Mouse (Mus musculus) adrenal gland, adult 8-10 months (tissue): ENCODE measurements around the gene Slc44a3. TPM values are rescaled to one million over a fixed set of nuclear protein-coding genes. Genes with fewer than 3 reads are reported as not detected.

Source experiments
- DNase-seq: peaks from one replicate; pipeline ENCODE4 v3.0.0; 2022
- total RNA-seq, 4 experiments: library from RNA; stranded (reverse); gene quantifications; 2 replicates each; pipeline ENCODE4 v1.2.4; 2022

The Slc44a3 gene
- 10 to 100 TPM; 23.9 to 28.2 (median 25.3) TPM for total RNA-seq

DNA sequence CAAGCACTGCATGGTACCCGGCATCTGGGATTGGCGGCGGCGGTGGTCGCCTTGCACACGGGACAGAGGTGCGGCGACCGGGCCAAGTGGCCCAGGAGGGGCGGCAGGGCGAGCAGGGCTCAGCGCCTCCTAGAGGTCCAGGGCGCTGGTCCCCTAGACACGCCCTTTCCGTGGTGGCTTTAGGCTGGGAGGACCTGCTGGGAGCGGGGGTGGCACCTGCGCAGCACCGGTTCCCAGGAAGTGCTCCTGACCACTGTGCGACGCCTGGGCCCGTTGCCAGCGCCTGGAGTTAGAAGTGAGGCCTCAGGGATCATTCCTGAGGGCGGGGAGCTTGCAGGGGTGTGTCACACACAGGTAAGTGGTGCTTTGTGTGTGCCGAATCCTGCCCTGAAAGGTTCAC, at the start of gene Slc44a3:
Slc44a3 (minus strand) TSS at position 229 of the 400 bp plus-strand sequence.
- DNase-seq: peak; percentile 42

DNA sequence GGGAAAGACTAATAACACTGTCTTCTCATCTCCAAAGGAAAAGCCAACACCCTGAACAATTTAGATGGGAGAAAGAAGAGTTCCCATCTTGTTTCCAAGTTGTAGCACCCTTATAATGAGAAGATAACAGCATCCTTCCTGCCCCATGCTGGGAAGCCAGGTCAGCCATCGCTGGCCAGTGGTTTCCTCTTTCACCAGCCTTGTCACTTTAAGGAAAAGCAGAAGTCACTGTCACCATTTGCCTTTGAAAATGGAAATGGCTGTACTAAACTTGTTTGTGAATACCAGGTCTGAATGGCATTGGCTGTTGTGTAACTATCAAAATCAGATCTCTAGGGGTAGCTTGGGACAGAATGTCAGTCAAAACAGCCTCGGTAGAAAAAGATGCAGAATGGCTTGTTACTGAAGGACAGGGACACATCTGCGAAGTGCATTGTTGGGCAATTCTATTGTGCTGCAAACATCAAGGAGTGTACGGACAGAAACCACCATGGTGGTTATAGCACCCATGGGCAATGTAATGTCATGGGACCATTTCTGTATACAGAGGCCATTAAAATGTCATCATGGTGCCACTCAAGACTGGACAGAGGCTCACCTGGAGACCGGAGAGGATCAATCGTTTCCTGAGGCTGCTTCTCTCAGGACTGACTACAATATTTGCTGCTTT, 47.8 kb upstream of the Slc44a3 start:
- no peak for DNase-seq

DNA sequence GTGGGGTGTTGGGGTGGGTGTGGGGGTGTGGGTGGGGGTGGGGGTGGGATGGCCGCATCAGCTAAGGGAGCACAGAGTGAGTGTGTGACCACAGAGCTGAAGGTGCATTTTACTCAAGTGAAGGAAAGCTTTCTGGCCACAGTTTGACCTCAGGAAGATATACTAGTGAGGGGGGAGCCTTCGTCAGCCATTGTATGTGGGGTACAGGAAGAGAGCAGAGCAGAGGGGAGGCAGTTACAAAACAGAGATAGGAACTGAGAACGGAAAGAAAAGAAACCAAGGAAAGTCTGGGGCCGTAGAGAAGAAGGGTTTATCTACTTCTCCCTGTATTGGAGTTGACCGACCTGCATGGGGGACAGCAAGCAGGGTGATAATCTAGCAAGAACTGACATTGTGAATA, 47.2 kb upstream of the Slc44a3 start:
- no peak for DNase-seq

DNA sequence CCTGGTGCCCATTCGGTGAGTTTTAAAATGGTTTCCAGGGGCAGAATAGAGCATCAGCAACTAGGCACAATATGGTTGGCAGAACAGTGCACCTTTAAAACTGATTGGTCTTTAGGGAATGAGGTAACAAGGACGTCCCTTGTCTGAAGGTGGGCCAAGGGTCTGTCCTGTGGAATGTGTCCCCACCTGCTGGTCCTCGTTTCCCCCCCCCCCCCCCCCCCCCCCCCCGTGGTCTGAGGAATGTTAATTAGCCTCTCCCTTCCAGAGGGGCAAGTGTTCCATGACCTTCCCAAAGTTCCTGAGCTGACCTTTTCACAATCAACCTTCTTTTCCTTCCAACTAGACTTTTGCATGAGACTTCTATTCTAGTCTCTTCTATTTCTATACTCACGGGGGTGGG, 46.5 kb upstream of the Slc44a3 start:
- DNase-seq: no peak

DNA sequence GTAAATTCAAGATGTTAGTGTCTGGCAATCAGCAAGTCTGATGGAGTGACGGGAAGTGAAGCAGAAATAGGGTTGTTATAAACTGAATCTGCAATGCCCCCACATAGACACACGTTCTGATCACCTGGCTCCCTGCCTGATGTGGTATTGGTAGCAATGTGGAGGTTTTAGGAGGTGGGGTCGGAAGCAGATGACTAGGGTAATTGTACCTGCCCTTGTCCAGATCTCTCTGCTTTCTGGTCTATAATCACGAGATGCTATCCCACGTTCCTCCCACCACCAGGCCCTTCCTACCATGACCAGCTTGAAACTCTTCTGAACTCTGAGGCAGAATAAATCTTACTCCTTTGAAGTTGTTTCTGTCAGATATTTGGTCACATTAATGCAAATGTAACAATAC, 45.4 kb upstream of the Slc44a3 start:
- no peak for DNase-seq

DNA sequence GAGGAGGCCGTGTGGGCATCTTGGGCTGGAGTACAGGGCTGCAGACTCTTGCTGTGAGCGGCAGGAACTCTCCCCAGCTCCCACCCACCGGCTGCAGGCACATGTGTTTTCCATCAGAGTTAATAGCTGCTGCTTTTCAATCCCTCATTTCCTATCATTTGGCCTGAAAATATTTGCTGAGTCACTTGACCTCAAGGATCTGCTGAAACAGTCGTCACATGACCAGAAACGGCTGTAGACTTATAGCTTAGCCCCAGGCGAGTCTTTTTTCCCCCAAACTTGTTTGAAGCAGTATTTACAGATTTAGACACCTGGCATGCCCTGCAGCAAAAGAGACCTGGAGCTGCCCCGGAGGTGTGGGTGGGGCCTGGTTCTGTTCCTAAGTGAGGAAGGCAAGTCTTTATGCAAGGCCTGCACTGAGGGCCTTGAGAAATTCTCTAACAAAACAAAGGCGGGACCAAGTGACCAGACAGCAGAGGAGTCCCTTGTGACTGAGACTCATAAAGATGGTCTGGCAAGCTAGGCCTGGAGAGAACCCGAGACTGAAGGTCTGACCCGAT, 44.9 kb upstream of the Slc44a3 start:
- peak; percentile 26 for DNase-seq

DNA sequence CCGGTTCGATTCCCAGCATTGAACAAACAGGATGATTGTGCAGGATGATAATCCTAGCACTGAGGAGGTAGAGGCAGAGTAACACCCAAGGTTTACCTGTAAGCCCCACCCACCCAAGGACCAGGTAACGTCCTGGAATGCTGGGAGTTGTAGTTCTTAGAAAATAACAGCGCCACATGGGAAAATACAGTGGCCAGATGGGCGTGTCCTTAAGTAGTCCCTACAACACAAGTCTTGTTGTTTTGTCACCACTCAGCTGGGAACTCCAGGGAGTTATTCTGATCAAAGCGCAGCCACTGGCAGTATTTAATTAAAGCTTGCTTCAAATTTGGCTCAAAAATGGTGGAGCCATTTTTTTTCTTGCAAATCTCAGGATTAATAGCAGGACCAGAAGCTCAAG, 44.2 kb upstream of the Slc44a3 start:
- DNase-seq: no peak

DNA sequence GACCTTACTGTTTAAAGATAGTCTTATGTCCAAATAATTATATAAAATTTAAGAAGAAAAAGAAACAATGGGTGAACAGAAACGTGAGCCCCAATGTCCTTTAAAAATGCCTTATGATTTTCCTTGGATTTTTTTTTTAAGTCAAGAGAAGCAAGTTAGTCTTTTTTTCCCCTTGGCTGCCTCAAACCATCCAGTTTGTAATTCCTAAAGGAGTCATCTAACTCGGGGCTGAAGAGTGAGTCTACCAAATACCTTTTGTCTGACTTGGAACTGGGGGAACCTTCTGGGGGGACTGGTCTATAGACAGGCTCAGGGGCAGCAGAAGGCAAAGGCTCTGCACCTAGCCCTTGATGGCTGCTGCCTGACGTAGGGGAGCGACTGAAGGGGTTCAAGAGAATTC, 42.2 kb upstream of the Slc44a3 start:
- no peak for DNase-seq

DNA sequence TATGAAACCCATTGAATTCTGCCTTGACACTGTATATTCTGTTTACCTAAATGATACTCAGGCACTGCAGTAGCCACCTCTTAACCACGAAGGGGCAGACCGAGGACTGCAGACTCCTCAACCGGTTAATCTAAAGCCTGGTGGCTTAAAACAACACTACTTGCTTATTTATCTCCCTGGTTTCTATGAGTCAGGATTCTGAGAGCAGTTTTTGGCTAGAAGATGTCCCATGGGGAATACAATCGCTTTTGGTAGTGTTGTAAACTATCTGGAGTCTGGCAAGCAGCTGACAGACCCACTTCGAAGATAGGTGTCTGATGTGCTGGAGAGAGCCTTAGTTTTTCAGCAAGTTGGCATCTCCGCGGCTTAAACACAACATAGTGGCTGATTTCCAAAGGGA, 41.7 kb upstream of the Slc44a3 start:
- DNase-seq: no peak

DNA sequence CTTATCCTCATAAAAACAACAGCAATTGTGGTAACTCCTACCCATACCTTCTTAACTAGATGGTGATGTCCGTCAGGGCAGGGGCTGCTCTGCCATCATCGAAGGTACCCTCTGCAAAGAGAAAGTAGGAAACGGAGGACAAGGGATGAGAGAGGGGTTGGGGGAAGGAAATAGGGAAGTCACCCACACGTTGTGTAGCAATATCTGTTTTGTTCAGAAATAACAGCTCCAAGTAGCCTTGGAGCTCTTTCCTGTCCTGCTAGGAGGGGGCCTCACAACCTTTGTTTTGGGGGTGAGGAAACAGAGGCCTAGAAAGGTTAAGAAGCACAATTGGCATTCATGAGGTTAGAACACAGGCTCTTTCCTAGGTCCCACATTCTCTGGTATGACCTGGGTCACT, 39.3 kb upstream of the Slc44a3 start:
- no peak for DNase-seq

DNA sequence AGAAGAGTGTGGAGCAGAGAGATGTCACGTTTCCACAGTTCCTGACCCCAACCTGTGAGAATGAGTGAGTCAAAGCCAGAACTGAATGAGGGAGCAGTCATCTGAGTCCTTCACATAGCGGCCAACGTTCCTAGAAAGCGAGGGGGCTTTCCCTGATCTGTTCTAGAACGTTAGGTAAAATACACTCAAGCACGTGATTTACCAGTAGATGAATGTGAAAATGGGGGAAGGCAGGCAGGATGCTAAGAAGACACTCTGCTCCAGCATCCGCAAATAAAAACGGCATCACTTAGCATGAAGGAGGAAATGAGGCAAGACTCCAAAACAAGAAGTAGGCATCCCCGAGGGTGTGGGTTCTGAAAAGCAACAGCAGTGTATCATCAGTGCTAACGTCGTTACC, 38.4 kb upstream of the Slc44a3 start:
- no peak for DNase-seq

DNA sequence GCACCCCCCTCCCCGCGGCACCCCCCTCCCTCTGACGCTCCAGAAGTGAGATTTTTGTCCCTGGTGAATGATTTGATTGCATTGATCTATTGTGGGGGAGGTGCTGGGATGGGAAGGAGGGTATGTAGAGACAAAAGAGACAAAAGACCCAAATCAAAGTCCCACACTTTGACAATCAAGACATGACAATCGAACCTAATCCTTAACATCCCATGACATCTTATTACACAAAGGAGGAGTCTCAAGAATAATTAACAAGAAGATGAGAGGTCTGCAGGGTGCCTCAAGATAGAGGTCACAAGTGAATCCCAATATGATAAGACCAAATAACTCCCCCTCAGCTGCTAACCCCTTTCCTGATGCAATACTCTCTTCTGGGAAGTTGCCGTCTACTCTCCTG, 37.6 kb upstream of the Slc44a3 start:
- DNase-seq: no peak

DNA sequence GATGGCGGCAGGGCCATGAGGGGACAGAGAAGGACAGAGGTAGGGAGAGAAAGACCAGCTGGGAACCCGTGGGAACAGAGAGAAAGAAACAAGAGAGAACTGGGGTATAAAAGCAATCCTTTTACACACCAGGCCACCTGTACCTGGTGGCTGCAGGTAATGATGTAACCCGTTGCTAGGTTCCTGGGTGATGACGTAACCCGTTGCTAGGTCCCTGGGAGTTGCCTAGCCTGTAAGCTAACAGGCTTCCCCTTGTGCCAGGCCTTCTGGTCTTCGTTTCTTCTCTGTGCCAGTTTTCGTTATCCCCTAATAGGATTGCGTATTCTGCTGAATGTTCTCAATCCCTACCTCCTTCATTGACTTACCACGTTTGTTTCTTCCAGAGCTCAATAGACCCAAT, 36.8 kb upstream of the Slc44a3 start:
- DNase-seq: no peak

DNA sequence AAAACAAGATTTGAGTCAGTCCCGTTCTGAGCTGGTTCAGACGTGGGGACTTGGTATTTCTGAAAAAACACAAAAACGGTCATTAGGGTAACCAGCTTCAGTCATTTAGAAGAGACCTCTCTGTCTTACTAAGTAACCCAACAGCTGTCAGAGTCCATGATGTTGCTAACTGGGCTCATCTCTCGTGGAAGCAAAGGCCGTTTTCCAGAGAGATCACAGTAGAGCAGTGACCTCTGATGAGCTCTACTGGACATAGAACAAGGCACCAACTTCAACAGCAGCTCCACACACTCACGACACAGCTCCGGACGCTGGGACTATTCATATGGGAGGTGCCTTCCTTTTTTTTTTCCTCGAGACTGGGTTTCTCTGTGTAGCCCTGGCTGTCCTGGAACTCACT, 35.7 kb upstream of the Slc44a3 start:
- no peak for DNase-seq

DNA sequence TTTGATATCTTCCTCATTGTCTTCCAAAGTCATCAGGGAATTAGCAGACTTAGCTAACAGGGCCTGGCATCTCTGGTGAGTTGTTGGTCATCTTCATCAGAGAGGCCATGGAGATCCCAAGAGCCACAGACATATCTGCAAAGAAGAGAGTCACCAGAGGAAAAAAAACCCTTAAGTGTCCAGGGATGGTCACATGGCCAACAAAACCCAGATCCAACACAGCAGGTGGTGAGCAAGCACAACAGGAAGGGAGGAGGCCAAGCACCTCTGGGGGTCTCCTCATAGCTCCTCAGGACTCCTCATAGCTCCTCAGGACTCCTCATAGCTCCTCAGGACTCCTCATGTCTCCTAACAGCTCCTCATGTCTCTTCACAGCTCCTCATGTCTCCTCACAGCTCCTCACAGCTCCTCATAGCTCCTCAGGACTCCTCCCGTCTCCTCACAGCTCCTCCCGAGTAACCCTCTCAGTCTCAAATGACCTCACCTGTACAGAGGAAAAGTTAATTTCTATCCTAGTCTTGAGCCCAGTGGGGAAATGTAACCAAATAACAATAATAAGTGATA, 35.2 kb upstream of the Slc44a3 start:
- DNase-seq: no peak

DNA sequence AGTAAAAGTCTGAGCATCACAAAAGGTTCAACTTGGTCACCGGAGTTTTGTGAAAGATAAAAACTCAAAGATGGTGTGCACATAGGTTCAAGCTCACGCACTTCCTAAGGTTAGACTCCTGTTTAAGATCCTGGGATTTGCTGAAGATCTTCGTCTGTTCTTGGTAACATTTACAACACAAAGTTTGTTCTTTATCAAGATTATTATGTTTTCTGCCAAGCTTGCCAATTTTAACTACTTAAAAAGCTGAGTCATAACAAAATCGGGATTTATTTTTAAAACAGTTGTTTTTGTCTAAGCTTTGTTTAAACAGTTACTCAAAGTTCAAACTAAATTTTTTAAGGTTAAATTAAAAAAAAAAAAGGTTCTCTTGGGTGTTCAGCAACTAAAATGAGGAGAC, 34.7 kb upstream of the Slc44a3 start:
- no peak for DNase-seq

DNA sequence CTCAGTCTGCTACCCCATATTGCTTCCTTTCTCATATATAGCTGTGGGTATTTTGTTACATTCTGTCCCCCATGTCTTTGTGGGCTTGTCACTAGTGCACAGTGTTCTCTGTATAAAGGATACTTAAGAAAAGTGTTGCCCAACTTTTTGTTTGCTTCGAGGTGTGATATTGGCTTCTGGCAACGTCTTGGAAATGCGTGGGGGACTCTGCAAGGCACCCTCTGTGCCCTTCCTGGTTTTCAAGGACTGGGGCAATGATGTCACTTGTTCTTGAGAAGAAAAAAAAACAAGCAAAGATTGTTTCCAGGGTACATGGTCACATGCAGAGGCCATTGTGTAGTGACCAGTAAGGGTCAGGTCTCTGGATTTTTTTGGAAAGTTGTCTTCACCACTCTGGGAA, 29.6 kb upstream of the Slc44a3 start:
- no peak for DNase-seq

DNA sequence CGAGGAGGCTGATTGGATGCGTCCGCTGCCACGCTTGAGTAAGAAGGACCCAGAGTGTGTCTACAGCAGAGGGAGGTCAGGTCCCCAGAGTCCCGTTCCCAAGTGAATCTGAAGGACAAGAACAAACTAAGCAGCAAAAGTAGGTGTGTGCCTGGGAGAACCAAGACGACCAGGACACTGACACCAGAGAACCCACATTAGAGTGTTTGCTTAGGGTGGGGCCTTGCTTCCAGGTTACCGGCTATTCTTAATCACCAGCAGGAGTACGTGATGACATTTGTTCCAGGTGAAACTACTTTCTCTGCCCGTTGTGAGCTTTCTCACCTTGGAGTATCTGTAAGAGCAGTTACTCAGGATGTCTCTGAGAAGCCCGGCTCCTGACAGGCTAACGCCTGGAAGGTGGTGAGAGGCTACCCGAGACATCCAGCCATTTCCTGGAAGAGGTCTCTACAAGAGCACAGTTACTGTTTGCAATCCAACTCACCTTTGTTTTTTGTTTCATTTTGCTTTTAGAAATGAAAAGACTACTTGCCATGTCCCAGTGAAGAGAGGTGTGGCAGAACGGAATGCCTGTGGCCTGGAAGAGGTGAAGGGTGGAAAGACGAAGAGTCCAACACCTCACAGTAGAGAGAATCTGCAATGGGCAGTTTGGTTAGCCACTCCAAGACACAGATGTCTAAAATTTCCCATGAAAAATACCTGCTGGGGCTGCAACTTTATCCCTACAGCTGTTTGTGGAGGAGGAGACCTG, 28.1 kb upstream of the Slc44a3 start:
- no peak for DNase-seq

DNA sequence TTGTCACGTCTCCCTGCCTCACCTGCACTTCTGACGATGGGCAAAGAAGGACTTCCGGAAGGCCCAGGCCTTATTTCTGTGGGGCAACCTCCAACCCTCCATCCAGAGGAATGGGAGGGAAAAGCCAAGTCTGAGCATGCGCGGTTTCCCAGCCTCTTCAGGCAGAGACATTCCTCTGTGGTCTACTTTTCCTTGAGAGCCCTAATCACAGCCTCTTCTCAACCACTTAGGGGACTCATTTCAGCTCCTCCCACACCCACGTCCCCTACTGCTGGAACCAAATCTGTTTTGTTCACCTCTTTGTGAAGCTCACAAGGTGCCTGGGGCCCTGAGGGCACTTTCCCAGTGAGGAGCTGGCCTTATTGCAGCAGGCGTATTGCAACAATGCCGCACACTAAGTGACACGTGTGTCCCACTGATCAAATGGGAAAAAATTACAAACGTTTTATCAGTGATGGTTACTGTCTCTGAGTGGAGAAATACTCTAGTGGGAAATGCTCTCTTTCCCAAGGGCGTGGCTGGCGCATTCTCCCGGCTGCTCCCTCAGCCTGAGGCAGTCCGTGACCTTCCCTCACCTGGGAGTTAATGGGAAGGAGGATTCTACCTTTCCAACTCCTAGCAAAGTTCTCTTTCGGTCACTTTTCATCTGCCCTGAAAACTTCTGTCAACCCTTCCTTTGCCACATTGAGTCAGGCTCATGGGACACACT, 27.4 kb upstream of the Slc44a3 start:
- DNase-seq: no peak

DNA sequence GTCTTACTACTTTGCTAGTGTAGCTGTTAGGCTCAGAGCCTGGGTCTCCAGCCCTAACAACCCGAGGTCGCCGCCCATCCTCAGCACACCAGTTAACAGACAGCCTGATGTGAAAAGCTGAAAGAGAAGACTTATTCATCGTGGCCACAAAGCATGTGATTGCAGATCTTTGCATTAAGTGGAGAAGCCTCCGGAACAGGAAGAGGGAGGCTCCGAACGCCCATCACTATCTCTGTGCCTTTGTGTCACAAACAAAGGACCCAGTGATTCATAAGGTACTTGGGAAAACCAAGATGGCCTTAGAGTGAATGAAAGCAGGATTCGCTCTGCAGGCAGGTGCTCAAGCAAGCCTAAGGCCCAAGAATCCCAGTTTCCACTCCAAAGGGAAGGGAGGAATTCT, 26.7 kb upstream of the Slc44a3 start:
- DNase-seq: no peak

DNA sequence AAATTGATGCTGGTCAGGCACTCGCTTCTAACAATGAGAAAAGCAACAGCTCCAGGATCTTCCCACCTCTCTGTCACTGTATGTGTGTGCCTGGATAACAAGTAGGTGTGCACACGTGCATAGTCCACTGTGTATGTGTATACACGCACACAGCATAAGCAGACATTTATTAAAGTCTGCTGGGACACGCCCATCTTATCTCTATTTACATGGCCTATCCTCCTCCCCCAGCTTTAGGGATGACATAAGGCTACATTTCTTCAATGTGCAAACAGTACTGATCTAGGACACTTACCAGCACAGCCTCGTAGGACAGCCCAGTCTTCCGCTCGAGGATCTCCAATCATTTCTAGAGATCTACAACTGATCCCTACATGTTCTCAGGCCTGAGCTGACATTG, 24.1 kb upstream of the Slc44a3 start:
- no peak for DNase-seq

DNA sequence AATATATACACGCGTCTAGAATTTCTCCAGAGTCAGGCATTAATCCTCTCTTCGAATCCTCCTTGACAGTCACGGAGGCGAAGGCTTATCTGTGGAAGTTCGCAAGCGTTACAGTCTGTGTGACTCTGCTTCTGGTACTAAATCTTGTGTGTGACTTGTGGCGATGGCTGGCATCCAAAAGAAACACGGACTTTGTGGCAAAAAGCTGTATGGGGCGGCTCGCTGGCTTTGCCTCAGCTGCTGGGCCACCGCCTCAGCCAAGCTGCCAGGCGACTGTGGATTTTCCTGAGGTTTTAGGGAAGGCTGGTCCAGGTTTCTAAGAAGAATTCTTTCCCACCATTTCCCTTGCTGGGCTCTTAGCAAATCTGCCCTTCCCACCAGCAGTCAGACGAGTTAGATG, 21.1 kb upstream of the Slc44a3 start:
- DNase-seq: peak; percentile 54

DNA sequence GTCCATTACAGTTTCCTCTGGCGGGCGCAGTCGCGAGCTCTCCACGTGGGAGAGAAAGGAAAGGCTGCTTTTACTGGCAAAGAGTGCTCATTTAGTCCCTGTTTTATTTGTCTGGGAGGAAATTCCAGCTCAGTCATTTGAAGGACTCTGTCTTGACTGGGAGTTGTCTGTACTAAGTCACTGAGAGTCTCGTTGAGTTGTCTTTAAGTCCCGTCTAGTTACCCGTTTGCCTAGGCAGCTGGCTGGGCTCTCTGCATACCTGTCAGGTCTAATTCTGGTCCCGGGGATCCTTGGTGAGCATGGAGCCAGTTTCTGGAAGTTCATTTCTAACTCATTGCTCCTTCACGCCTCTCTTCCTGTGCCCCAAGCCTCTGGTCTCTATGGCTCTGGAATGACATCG, 20.5 kb upstream of the Slc44a3 start:
- no peak for DNase-seq
